Mouse (Mus musculus) heart, postnatal 25 days (tissue): ENCODE measurements around the gene Gm20388. TPM values are rescaled to one million over a fixed set of nuclear protein-coding genes. Genes with fewer than 3 reads are reported as not detected.

Experiments used
- DNase-seq: peaks from one replicate; pipeline ENCODE4 v3.0.0; 2022; ENCODE audit warnings: low spot score
- intact Hi-C: fragments of 180-260 bp; cut with DNase I; formaldehyde crosslinking; loops from one replicate; pipeline ENCODE4 v1.15.1; 2025
- total RNA-seq, 2 experiments: library from RNA; stranded (reverse); gene quantifications; 2 replicates each; pipeline ENCODE4 v1.2.3; 2021

The Gm20388 gene
- total RNA-seq, 2 experiments from 2014 or later, result 2.7 TPM; not detected in 1

GRCm38 (mm10) chr8:122282501-122283355 is 2372.1 kb downstream of the Gm20388 start:
- intact Hi-C loops, result no loop called here

GRCm38 (mm10) chr8:122283356-122284202 is 2372.9 kb downstream of the Gm20388 start:
- DNase-seq, result peak; percentile 75
- intact Hi-C loops, result loop anchor here (2.0 kb wide), 1 partner anchor 29 kb away; no protein-coding TSS in a partner anchor

More at GRCm38 (mm10) chr8:122282501-122283355, 2372.1 kb downstream of the Gm20388 start:
- no peak for DNase-seq

- no peak for DNase-seq
- intact Hi-C loops, result loop anchor here (2.0 kb wide), 1 partner anchor 29 kb away; no protein-coding TSS in a partner anchor
Observed at GRCm38 (mm10) chr8:122284203-122284658, 2373.6 kb downstream of the Gm20388 start.

- DNase-seq, result no peak
- intact Hi-C loops, result loop anchor here (2.0 kb wide), 1 partner anchor 28 kb away; no protein-coding TSS in a partner anchor
Observed at GRCm38 (mm10) chr8:122284659-122285261, 2374.1 kb downstream of the Gm20388 start.

- intact Hi-C loops, result loop anchor here (2.0 kb wide), 1 partner anchor 27 kb away; no protein-coding TSS in a partner anchor
- no peak for DNase-seq
Observed at GRCm38 (mm10) chr8:122285727-122286126, 2375.1 kb downstream of the Gm20388 start.

- no peak for DNase-seq
- intact Hi-C loops, result no loop called here
Observed at GRCm38 (mm10) chr8:122286899-122287298, 2376.3 kb downstream of the Gm20388 start.

GRCm38 (mm10) chr8:122287742-122288141 is 2377.1 kb downstream of the Gm20388 start:
- DNase-seq, result no peak
- intact Hi-C loops, result no loop called here

GRCm38 (mm10) chr8:122288344-122288743 is 2377.7 kb downstream of the Gm20388 start:
- no peak for DNase-seq
- intact Hi-C loops, result no loop called here

GRCm38 (mm10) chr8:122291075-122291474 is 2380.4 kb downstream of the Gm20388 start:
- no peak for DNase-seq
- intact Hi-C loops, result loop anchor here (5.0 kb wide), 1 partner anchor 666 kb away; no protein-coding TSS in a partner anchor

- DNase-seq, result no peak
- intact Hi-C loops, result loop anchor here (5.0 kb wide), 1 partner anchor 666 kb away; no protein-coding TSS in a partner anchor
Observed at GRCm38 (mm10) chr8:122291549-122291948, 2380.9 kb downstream of the Gm20388 start.

GRCm38 (mm10) chr8:122293484-122293883 is 2382.8 kb downstream of the Gm20388 start:
- intact Hi-C loops, result loop anchor here (5.0 kb wide), 1 partner anchor 664 kb away; no protein-coding TSS in a partner anchor
- no peak for DNase-seq

GRCm38 (mm10) chr8:122294273-122294683 is 2383.6 kb downstream of the Gm20388 start:
- DNase-seq, result no peak
- intact Hi-C loops, result loop anchor here (5.0 kb wide), 1 partner anchor 663 kb away; no protein-coding TSS in a partner anchor

- DNase-seq, result no peak
- intact Hi-C loops, result no loop called here
Observed at GRCm38 (mm10) chr8:122295389-122295788, 2384.7 kb downstream of the Gm20388 start.

GRCm38 (mm10) chr8:122296173-122297001 is 2385.7 kb downstream of the Gm20388 start:
- peak; percentile 49 for DNase-seq
- intact Hi-C loops, result no loop called here

- intact Hi-C loops, result no loop called here
- DNase-seq, result no peak
Observed at GRCm38 (mm10) chr8:122299581-122300254, 2389.1 kb downstream of the Gm20388 start.

GRCm38 (mm10) chr8:122301081-122301480 is 2390.4 kb downstream of the Gm20388 start:
- no peak for DNase-seq
- intact Hi-C loops, result no loop called here

GRCm38 (mm10) chr8:122301866-122302265 is 2391.2 kb downstream of the Gm20388 start:
- no peak for DNase-seq
- intact Hi-C loops, result no loop called here

- intact Hi-C loops, result no loop called here
Observed at GRCm38 (mm10) chr8:122303451-122303850, 2392.8 kb downstream of the Gm20388 start.

More at GRCm38 (mm10) chr8:122303451-122303850, 2392.8 kb downstream of the Gm20388 start:
- DNase-seq, result no peak
